Mouse (Mus musculus) erythroblast, embryonic 14.5 days (primary cell): ENCODE results near the gene Usp38.

Experiments used
- GATA1 ChIP-seq: IDR thresholded peaks from 2 replicates; pipeline ENCODE4 v1.6.1; 2012; ENCODE audit warnings: low read length, inconsistent platforms, mixed read lengths
- TAL1 ChIP-seq: IDR thresholded peaks from 3 replicates; pipeline ENCODE4 v1.6.1; 2012; ENCODE audit warnings: low read length, inconsistent platforms, mixed read lengths

DNA sequence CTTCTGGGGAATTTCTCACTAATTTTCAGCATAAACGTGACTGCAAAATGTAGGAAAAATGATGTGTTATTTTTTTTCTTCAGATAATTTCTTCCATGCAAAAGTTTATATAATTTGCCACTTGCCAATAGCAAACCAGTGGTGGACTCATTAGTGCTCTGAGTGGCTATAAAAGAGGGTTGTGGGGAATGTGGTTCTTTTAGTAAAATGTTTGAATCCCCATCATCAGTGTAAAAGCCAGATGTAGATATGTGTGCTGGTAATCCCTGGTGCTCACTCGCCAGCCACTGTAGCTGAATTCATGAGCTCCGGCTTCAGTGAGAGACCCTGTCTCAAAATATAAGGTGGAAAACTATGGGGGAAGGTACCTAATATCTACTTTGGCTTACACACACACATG lies 61.8 kb downstream of the Usp38 start:
- TF ChIP-seq TAL1 (no peak), GATA1 (no peak)
